Mouse (Mus musculus) forebrain, embryonic 16.5 days (tissue): ENCODE measurements around the gene Trib3. TPM values are rescaled to one million over a fixed set of nuclear protein-coding genes. Genes with fewer than 3 reads are reported as not detected.

ENCODE experiments used
- ATAC-seq: fragments of 200-750 bp; cut with Nextera tagmentation; 2 replicates; pipeline ENCODE4 v1.8.0; 2017; ENCODE audit warnings: mild to moderate bottlenecking, moderate library complexity
- H3K27ac ChIP-seq: fragments of 300-500 bp; sonication (generic); 2 replicates; pipeline ENCODE4 v1.5.1; 2014; ENCODE audit warnings: low read length, control low read depth
- H3K27me3 ChIP-seq: fragments of 300-500 bp; sonication (generic); replicated peaks from 2 replicates; pipeline ENCODE4 v1.6.1; 2014; ENCODE audit warnings: low read length; ENCODE audit not compliant: control insufficient read depth, insufficient read depth
- H3K36me3 ChIP-seq: fragments of 300-500 bp; sonication (generic); 2 replicates; pipeline ENCODE4 v1.6.1; 2014; ENCODE audit not compliant: control insufficient read depth, insufficient read depth
- H3K4me1 ChIP-seq: fragments of 300-500 bp; sonication (generic); replicated peaks from 2 replicates; pipeline ENCODE4 v1.6.1; 2014; ENCODE audit warnings: low read length; ENCODE audit not compliant: control insufficient read depth, insufficient read depth
- H3K4me2 ChIP-seq: fragments of 300-500 bp; sonication (generic); 2 replicates; pipeline ENCODE4 v1.6.1; 2014; ENCODE audit warnings: mild to moderate bottlenecking, low read length, control low read depth
- H3K4me3 ChIP-seq: fragments of 300-500 bp; sonication (generic); replicated peaks from 2 replicates; pipeline ENCODE4 v1.5.1; 2014; ENCODE audit warnings: mild to moderate bottlenecking, low read length, control low read depth
- H3K9ac ChIP-seq: fragments of 300-500 bp; sonication (generic); replicated peaks from 2 replicates; pipeline ENCODE4 v1.6.1; 2014; ENCODE audit warnings: low read depth, low read length, control low read depth
- H3K9me3 ChIP-seq: fragments of 300-500 bp; sonication (generic); 2 replicates; pipeline ENCODE4 v1.6.1; 2016; ENCODE audit warnings: low read length; ENCODE audit not compliant: control insufficient read depth
- WGBS: fragments of 180-500 bp; shearing (Covaris S2); extraction: QIAGEN DNeasy Blood & Tissue Kit; methylation state at CpG from one replicate; pipeline ENCODE4 v1.1.7; 2014; 5-methylcytosine and 5-hydroxymethylcytosine counted together
- polyA plus RNA-seq: library from polyadenylated mRNA; unstranded; fragments of >200 nt; fragmentation: Nextera tagmentation; extraction: Ambion mirVana; gene quantifications from 2 replicates; pipeline ENCODE4 v1.2.1, GENCODE M21; 2015

Gene Trib3
- polyA plus RNA-seq, 1 experiment from 2014 or later: 1.9 TPM

GRCm38 (mm10) chr2:152349205-152349604 is 5.4 kb upstream of the Trib3 start:
- WGBS: 80% methylated on average over 6 of the region's 6 CpGs
- no peaks in the 10 kb centered on the region for H3K9me3 ChIP-seq
- H3K27ac ChIP-seq: no peak overlapping the region

GRCm38 (mm10) chr2:152347722-152348121 is 3.9 kb upstream of the Trib3 start:
- no peak overlapping the region for H3K4me2 ChIP-seq
- no peak overlapping the region for H3K9ac ChIP-seq
- no peaks in the 10 kb centered on the region for H3K36me3 ChIP-seq
- ATAC-seq: no peak
- H3K4me3 ChIP-seq: no peak overlapping the region
- peaks cover 7% of the 10 kb centered on the region for H3K4me1 ChIP-seq
- no peak overlapping the region for H3K27ac ChIP-seq
- WGBS: 68% methylated on average over 2 of the region's 2 CpGs
- peaks cover 2% of the 10 kb centered on the region for H3K27me3 ChIP-seq
- H3K9me3 ChIP-seq: no peaks in the 10 kb centered on the region

More at GRCm38 (mm10) chr2:152349205-152349604, 5.4 kb upstream of the Trib3 start:
- H3K27me3 ChIP-seq: peaks cover 2% of the 10 kb centered on the region; the same call in 1 of the 2 replicates
- no peak overlapping the region for H3K4me2 ChIP-seq
- H3K36me3 ChIP-seq: no peaks in the 10 kb centered on the region
- ATAC-seq: no peak
- H3K4me3 ChIP-seq: no peak overlapping the region
- H3K4me1 ChIP-seq: peaks cover 4% of the 10 kb centered on the region
- no peak overlapping the region for H3K9ac ChIP-seq

GRCm38 (mm10) chr2:152346776-152347465 is 3.1 kb upstream of the Trib3 start:
- H3K27ac ChIP-seq: no peak overlapping the region
- H3K4me1 ChIP-seq: peaks cover 7% of the 10 kb centered on the region
- H3K9me3 ChIP-seq: no peaks in the 10 kb centered on the region
- no peak overlapping the region for H3K4me3 ChIP-seq
- WGBS: 56% methylated on average over 9 of the region's 9 CpGs
- ATAC-seq: no peak
- H3K36me3 ChIP-seq: no peaks in the 10 kb centered on the region
- H3K4me2 ChIP-seq: no peak overlapping the region
- peaks cover 2% of the 10 kb centered on the region for H3K27me3 ChIP-seq
- no peak overlapping the region for H3K9ac ChIP-seq

GRCm38 (mm10) chr2:152345393-152345792 is 1.6 kb upstream of the Trib3 start:
- Histone ChIP-seq H3K27me3 (peaks cover 2% of the 10 kb centered on the region), H3K4me1 (peaks cover 7% of the 10 kb centered on the region), H3K36me3 (no peaks in the 10 kb centered on the region), H3K9me3 (no peaks in the 10 kb centered on the region), H3K4me3 (no peak overlapping the region), H3K9ac (no peak overlapping the region), H3K4me2 (no peak overlapping the region), H3K27ac (no peak overlapping the region)
- no peak for ATAC-seq
- WGBS: 67% methylated on average over 6 of the region's 6 CpGs

GRCm38 (mm10) chr2:152344909-152345308 is 1.1 kb upstream of the Trib3 start:
- Histone ChIP-seq H3K4me3 (no peak overlapping the region), H3K27me3 (peaks cover 2% of the 10 kb centered on the region), H3K9me3 (no peaks in the 10 kb centered on the region), H3K27ac (no peak overlapping the region), H3K4me1 (peaks cover 7% of the 10 kb centered on the region), H3K4me2 (no peak overlapping the region), H3K9ac (no peak overlapping the region), H3K36me3 (no peaks in the 10 kb centered on the region)
- WGBS: 67% methylated on average over 5 of the region's 5 CpGs
- no peak for ATAC-seq

GRCm38 (mm10) chr2:152344361-152344760 is 529 bp upstream of the Trib3 start:
- H3K36me3 ChIP-seq: no peaks in the 10 kb centered on the region
- peaks cover 2% of the 10 kb centered on the region for H3K27me3 ChIP-seq
- H3K9ac ChIP-seq: peak overlapping the region; percentile 61
- H3K9me3 ChIP-seq: no peaks in the 10 kb centered on the region
- peak; percentile 21 for ATAC-seq
- H3K4me1 ChIP-seq: peaks cover 7% of the 10 kb centered on the region
- no peak overlapping the region for H3K27ac ChIP-seq
- peak overlapping the region; percentile 57 for H3K4me3 ChIP-seq
- 10% methylated on average over 10 of the region's 10 CpGs for WGBS
- H3K4me2 ChIP-seq: peak overlapping the region; percentile 84

GRCm38 (mm10) chr2:152339631-152340179 is 4.1 kb downstream of the Trib3 start:
- Histone ChIP-seq H3K27me3 (no peaks in the 10 kb centered on the region; the same call in 1 of the 2 replicates), H3K4me2 (no peak overlapping the region), H3K27ac (no peak overlapping the region), H3K4me3 (no peak overlapping the region), H3K9me3 (no peaks in the 10 kb centered on the region), H3K9ac (no peak overlapping the region), H3K36me3 (no peaks in the 10 kb centered on the region), H3K4me1 (peaks cover 7% of the 10 kb centered on the region)
- 86% methylated on average over 22 of the region's 22 CpGs for WGBS
- no peak for ATAC-seq

GRCm38 (mm10) chr2:152338319-152338718 is 5.5 kb downstream of the Trib3 start:
- H3K9ac ChIP-seq: no peak overlapping the region
- H3K27ac ChIP-seq: no peak overlapping the region
- no peak overlapping the region for H3K4me2 ChIP-seq
- H3K36me3 ChIP-seq: no peaks in the 10 kb centered on the region
- H3K27me3 ChIP-seq: peaks cover 3% of the 10 kb centered on the region; the same call in 1 of the 2 replicates
- no peak overlapping the region for H3K4me3 ChIP-seq
- ATAC-seq: no peak
- no peaks in the 10 kb centered on the region for H3K9me3 ChIP-seq
- WGBS: 82% methylated on average over 13 of the region's 13 CpGs
- H3K4me1 ChIP-seq: 0 out of 2 replicates have a peak, but pooled peaks cover 1% of the 10 kb centered on the region

GRCm38 (mm10) chr2:152337591-152338212 is 6.1 kb downstream of the Trib3 start:
- Histone ChIP-seq H3K36me3 (no peaks in the 10 kb centered on the region), H3K27ac (no peak overlapping the region), H3K4me3 (no peak overlapping the region), H3K9ac (no peak overlapping the region), H3K4me1 (no peaks in the 10 kb centered on the region), H3K27me3 (peaks cover 3% of the 10 kb centered on the region; the same call in 1 of the 2 replicates), H3K4me2 (no peak overlapping the region), H3K9me3 (no peaks in the 10 kb centered on the region)
- ATAC-seq: no peak
- WGBS: 88% methylated on average over 11 of the region's 11 CpGs
